Mouse (Mus musculus): ENCODE measurements around the gene Slc25a15. TPM values are rescaled to one million over a fixed set of nuclear protein-coding genes. Genes with fewer than 3 reads are reported as not detected.

The Slc25a15 gene
- polyA plus RNA-seq, 3 experiments from 2014 or later = 1.9 to 2.5 (median 2.4) TPM

Other genes starting within 250 kb of the Slc25a15 start
- 1 to 10 TPM; 4.6 to 7.4 (median 5.6) TPM for gene Nek3, start 232.2 kb downstream of the Slc25a15 start, polyA plus RNA-seq (2017; shearing (Covaris generic))
- 10 to 100 TPM in 1 of 3 experiments, 1 to 10 TPM in 2; 3.0 to 32.7 (median 3.6) TPM for gene Ckap2, start 212.8 kb downstream of the Slc25a15 start, polyA plus RNA-seq (2017; shearing (Covaris generic))
- 10 to 100 TPM; 25.9 to 43.3 (median 32.2) TPM for gene Vps36, start 205.8 kb downstream of the Slc25a15 start, polyA plus RNA-seq (2017; shearing (Covaris generic))
- gene Thsd1, start 171.3 kb downstream of the Slc25a15 start, polyA plus RNA-seq (2017; shearing (Covaris generic)) = under 1 TPM in 2 of 3 experiments, not detected in 1; 0.11 to 0.71 TPM
- gene Tpte, start 115.2 kb downstream of the Slc25a15 start, polyA plus RNA-seq (2017; shearing (Covaris generic)) = not detected
- gene Mrps31, start 12.8 kb upstream of the Slc25a15 start, polyA plus RNA-seq (2017; shearing (Covaris generic)) = 10 to 100 TPM; 22.5 to 24.4 (median 24.4) TPM